Comparison of ENCODE assay signal across 18 mouse cellular contexts in the genomic region with DNA sequence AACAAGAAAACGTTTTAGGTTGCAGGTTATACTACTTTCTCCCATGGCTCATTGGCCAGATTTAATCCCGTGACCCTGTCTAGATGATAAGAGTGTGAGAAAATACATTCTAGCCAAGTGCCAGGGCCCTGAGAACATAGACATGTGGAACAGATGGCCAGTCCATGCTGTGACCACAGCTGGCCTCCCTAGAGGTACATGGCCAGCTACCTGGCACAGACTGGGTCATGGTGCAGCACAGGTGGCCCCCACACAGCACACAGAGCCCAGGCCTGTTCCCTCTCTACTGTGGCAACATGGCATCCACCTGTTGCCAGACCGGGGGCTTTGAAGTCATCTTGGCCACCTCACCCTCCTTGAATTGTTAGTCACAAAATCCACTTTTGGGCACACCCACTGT.
"Had no signal": no experiment of that assay in that cellular context is flagged by ENCODE, and none has a peak within 500 bp of the region (broad histone marks: within the 10 kb centered on the region; RNA-seq: fewer than 3 reads in every experiment).

No protein-coding gene starts in this region.

- H3K9me3 ChIP-seq: limb, embryonic 12.5 days; liver, embryonic 13.5 days; lung, embryonic 15.5 days; megakaryocyte, embryonic 14.5 days; midbrain, embryonic 15.5 days; neural tube, embryonic 13.5 days; stomach, embryonic 15.5 days had no signal

- H3K4me2 ChIP-seq: limb, embryonic 12.5 days; liver, embryonic 13.5 days; lung, embryonic 15.5 days; midbrain, embryonic 11.5 days; midbrain, embryonic 15.5 days; neural tube, embryonic 13.5 days; stomach, embryonic 15.5 days had no signal

- DNase-seq: kidney, postnatal 25 days; liver; liver, embryonic 13.5 days; liver, postnatal 0 days; lung, postnatal 14 days; retina, postnatal 1 day; right cerebral cortex, postnatal 14 days; thymus, adult 2 months; thymus, postnatal 25 days had no signal

- ATAC-seq: liver, postnatal 0 days; midbrain, embryonic 15.5 days had no signal

- H3K27me3 ChIP-seq: limb, embryonic 12.5 days; liver, embryonic 13.5 days; lung, embryonic 15.5 days; midbrain, embryonic 15.5 days; neural tube, embryonic 13.5 days; stomach, embryonic 15.5 days had no signal

- H3K27ac ChIP-seq: left cerebral cortex, adult 2 months; limb, embryonic 12.5 days; liver, embryonic 13.5 days; lung, embryonic 15.5 days; macrophage; midbrain, embryonic 15.5 days; neural tube, embryonic 13.5 days; stomach, embryonic 15.5 days had no signal

- H3K4me1 ChIP-seq: limb, embryonic 12.5 days; liver, embryonic 13.5 days; lung, embryonic 15.5 days; megakaryocyte, embryonic 14.5 days; stomach, embryonic 15.5 days had no signal

- H3K9ac ChIP-seq: limb, embryonic 12.5 days; liver, embryonic 13.5 days; liver, postnatal 0 days; lung, embryonic 15.5 days; midbrain, embryonic 15.5 days; neural tube, embryonic 13.5 days; stomach, embryonic 15.5 days had no signal

- H3K36me3 ChIP-seq: limb, embryonic 12.5 days; liver, embryonic 13.5 days; lung, embryonic 15.5 days; midbrain, embryonic 15.5 days; neural tube, embryonic 13.5 days; stomach, embryonic 15.5 days had no signal

- H3K4me3 ChIP-seq: left cerebral cortex, adult 2 months; limb, embryonic 12.5 days; liver, embryonic 13.5 days; lung, embryonic 15.5 days; megakaryocyte, embryonic 14.5 days; midbrain, embryonic 15.5 days; neural tube, embryonic 13.5 days; stomach, embryonic 15.5 days had no signal
